Comparison of ENCODE assay signal across 8 mouse cellular contexts in genomic region chr2:155946069-155946468, GRCm38 (mm10). TPM values are rescaled to one million over a fixed set of nuclear protein-coding genes. Genes with fewer than 3 reads are reported as not detected.
DNase-seq lines count a peak whose midpoint lies in the region; ATAC-seq and TF ChIP-seq lines count a peak whose summit lies in the region.
"Had no signal": no experiment of that assay in that cellular context is flagged by ENCODE, and none has a peak within 500 bp of the region (broad histone marks: within the 10 kb centered on the region; RNA-seq: fewer than 3 reads in every experiment).

No protein-coding gene starts in this region.

- H3K27me3 ChIP-seq in embryonic facial prominence, embryonic 11.5 days (ENCODE audit: control insufficient read depth, insufficient read depth, low read length) = no peaks in the 10 kb centered on the region
- H3K27me3 ChIP-seq in hindbrain, postnatal 0 days (ENCODE audit: insufficient read depth, low read length) = no peaks in the 10 kb centered on the region
- H3K27me3 ChIP-seq in liver, postnatal 0 days (ENCODE audit: insufficient read depth, low read length) = no peaks in the 10 kb centered on the region

- no peak overlapping the region for H3K27ac ChIP-seq in embryonic facial prominence, embryonic 11.5 days (replicated peaks; ENCODE audit: low read depth, low read length)
- H3K27ac ChIP-seq in hindbrain, postnatal 0 days = no peak overlapping the region
- no peak overlapping the region for H3K27ac ChIP-seq in liver, postnatal 0 days (ENCODE audit: low read depth)

- peaks cover 13% of the 10 kb centered on the region; the same call in 1 of the 2 replicates for H3K4me1 ChIP-seq in embryonic facial prominence, embryonic 11.5 days (ENCODE audit: control insufficient read depth, insufficient read depth, low read length)
- peaks cover 5% of the 10 kb centered on the region; the same call in 1 of the 2 replicates for H3K4me1 ChIP-seq in hindbrain, postnatal 0 days (ENCODE audit: insufficient read depth, low read length)
- peaks cover 5% of the 10 kb centered on the region; the same call in 1 of the 2 replicates for H3K4me1 ChIP-seq in liver, postnatal 0 days (ENCODE audit: insufficient read depth)

- TF ChIP-seq EP300 in liver, postnatal 0 days (IDR thresholded peaks at IDR 0.05; ENCODE audit: low read depth) = no peak

- 0 out of 2 replicates have a peak overlapping the region, but pooled peaks have one; percentile 3 for H3K9ac ChIP-seq in embryonic facial prominence, embryonic 11.5 days (replicated peaks; ENCODE audit: low read length)
- no peak overlapping the region for H3K9ac ChIP-seq in hindbrain, postnatal 0 days (replicated peaks; ENCODE audit: low read length)
- H3K9ac ChIP-seq in liver, postnatal 0 days (replicated peaks) = no peak overlapping the region
- H3K9ac ChIP-seq: liver, embryonic 15.5 days had no signal

- H3K4me3 ChIP-seq in embryonic facial prominence, embryonic 11.5 days (ENCODE audit: low read depth, low read length) = no peak overlapping the region
- H3K4me3 ChIP-seq in hindbrain, postnatal 0 days (ENCODE audit: low read length) = no peak overlapping the region
- no peak overlapping the region for H3K4me3 ChIP-seq in liver, postnatal 0 days (ENCODE audit: low read depth, low read length)
- H3K4me3 ChIP-seq: liver, embryonic 15.5 days had no signal

- no peak overlapping the region for H3K4me2 ChIP-seq in embryonic facial prominence, embryonic 11.5 days (ENCODE audit: low read depth, low read length)
- no peak overlapping the region for H3K4me2 ChIP-seq in hindbrain, postnatal 0 days (ENCODE audit: low read depth, low read length)
- H3K4me2 ChIP-seq in liver, postnatal 0 days (ENCODE audit: low read depth, low read length) = no peak overlapping the region
- H3K4me2 ChIP-seq: liver, embryonic 15.5 days had no signal

- H3K9me3 ChIP-seq in embryonic facial prominence, embryonic 11.5 days (replicated peaks; ENCODE audit: control insufficient read depth, low read length) = no peaks in the 10 kb centered on the region
- no peaks in the 10 kb centered on the region for H3K9me3 ChIP-seq in hindbrain, postnatal 0 days (ENCODE audit: low read length)
- H3K9me3 ChIP-seq in liver, postnatal 0 days (ENCODE audit: low read length) = no peaks in the 10 kb centered on the region
- H3K9me3 ChIP-seq: liver, embryonic 15.5 days had no signal

- peak; percentile 73 for DNase-seq in ovary, postnatal 36 days (ENCODE audit: low spot score)
- no peak for DNase-seq in ovary, postnatal 10 days (ENCODE audit: low spot score)
- DNase-seq in adrenal gland, postnatal 10 days = peak; percentile 91
- peak; percentile 86 for DNase-seq in embryonic facial prominence, embryonic 11.5 days (ENCODE audit: low spot score)
- peak; percentile 84 for DNase-seq in hindbrain, postnatal 0 days (ENCODE audit: low spot score)
- DNase-seq in liver, postnatal 0 days = peak; percentile 86
- peak; percentile 20 to 25 for DNase-seq in right cerebral cortex, postnatal 36 days (ENCODE audit: low spot score in 2 of 2)

- peak; percentile 86 for TF ChIP-seq CTCF in hindbrain, postnatal 0 days (IDR thresholded peaks at IDR 0.05; ENCODE audit: low read depth)
- peak; percentile 89 for TF ChIP-seq CTCF in liver, postnatal 0 days (IDR thresholded peaks at IDR 0.05; ENCODE audit: low read depth)

- WGBS in embryonic facial prominence, embryonic 11.5 days = 1% methylated on average over 7 of the region's 7 CpGs
- WGBS in hindbrain, postnatal 0 days = 8% methylated on average over 7 of the region's 7 CpGs
- WGBS in liver, postnatal 0 days (ENCODE audit: insufficient replicate concordance) = 1% methylated on average over 7 of the region's 7 CpGs

- no peaks in the 10 kb centered on the region for H3K36me3 ChIP-seq in embryonic facial prominence, embryonic 11.5 days (replicated peaks; ENCODE audit: control insufficient read depth, insufficient read depth, low read depth, low read length)
- H3K36me3 ChIP-seq in hindbrain, postnatal 0 days (ENCODE audit: insufficient read depth, low read length) = no peaks in the 10 kb centered on the region
- H3K36me3 ChIP-seq in liver, postnatal 0 days (replicated peaks; ENCODE audit: insufficient read depth, low read length) = no peaks in the 10 kb centered on the region
- H3K36me3 ChIP-seq: liver, embryonic 15.5 days had no signal

- no peak; the same call in 1 of the 2 replicates for ATAC-seq in embryonic facial prominence, embryonic 11.5 days (replicated peaks; ENCODE audit: insufficient number of reproducible peaks, low FRiP score, low TSS enrichment, low read depth)
- peak; percentile 54; the same call in 1 of the 2 replicates for ATAC-seq in hindbrain, postnatal 0 days
- ATAC-seq in liver, postnatal 0 days = peak; percentile 15; the same call in 1 of the 2 replicates

RNA-seq across cellular contexts. Expression of gene Gdf5, which starts 0.9 kb away (rescaled TPM):
- 1 to 10 TPM; 1.6 to 3.5 TPM for total RNA-seq in adrenal gland, postnatal 10 days (2021)
- 3.2 TPM in 2 replicates for polyA plus RNA-seq in embryonic facial prominence, embryonic 11.5 days (2014; fragmentation: Nextera tagmentation; extraction: Ambion mirVana)
- total RNA-seq in hindbrain, postnatal 0 days (2014; rRNA removed) = 1.3 and 3.4 TPM in 2 replicates
- polyA plus RNA-seq in hindbrain, postnatal 0 days (2015; fragmentation: Nextera tagmentation; extraction: Ambion mirVana) = 0.95 and 1.3 TPM in 2 replicates
- polyA plus RNA-seq in liver, postnatal 0 days (2015; fragmentation: Nextera tagmentation; extraction: Ambion mirVana) = not detected in 2 replicates
- polyA plus RNA-seq: liver, embryonic 15.5 days had no signal

RNA-seq across cellular contexts. Expression of gene Gm15557, which starts 5.5 kb away (rescaled TPM):
- total RNA-seq in adrenal gland, postnatal 10 days (2021) = not detected
- polyA plus RNA-seq in embryonic facial prominence, embryonic 11.5 days (2014; fragmentation: Nextera tagmentation; extraction: Ambion mirVana) = not detected in 2 replicates
- not detected in 2 replicates for total RNA-seq in hindbrain, postnatal 0 days (2014; rRNA removed)
- not detected in 2 replicates for polyA plus RNA-seq in hindbrain, postnatal 0 days (2015; fragmentation: Nextera tagmentation; extraction: Ambion mirVana)
- not detected in 2 replicates for polyA plus RNA-seq in liver, postnatal 0 days (2015; fragmentation: Nextera tagmentation; extraction: Ambion mirVana)
- polyA plus RNA-seq: liver, embryonic 15.5 days had no signal

RNA-seq across cellular contexts. Expression of gene Cep250, which starts 10.2 kb away (rescaled TPM):
- 10 to 100 TPM; 12.9 to 17.0 TPM for total RNA-seq in adrenal gland, postnatal 10 days (2021)
- polyA plus RNA-seq in embryonic facial prominence, embryonic 11.5 days (2014; fragmentation: Nextera tagmentation; extraction: Ambion mirVana) = 13.4 and 14.0 TPM in 2 replicates
- 20.8 and 24.9 TPM in 2 replicates for total RNA-seq in hindbrain, postnatal 0 days (2014; rRNA removed)
- 11.9 and 13.1 TPM in 2 replicates for polyA plus RNA-seq in hindbrain, postnatal 0 days (2015; fragmentation: Nextera tagmentation; extraction: Ambion mirVana)
- polyA plus RNA-seq in liver, postnatal 0 days (2015; fragmentation: Nextera tagmentation; extraction: Ambion mirVana) = 3.1 and 5.0 TPM in 2 replicates

RNA-seq across cellular contexts. Expression of gene Uqcc1, which starts 16.0 kb away (rescaled TPM):
- 100 to 1,000 TPM; 126 to 179 TPM for total RNA-seq in adrenal gland, postnatal 10 days (2021)
- polyA plus RNA-seq in embryonic facial prominence, embryonic 11.5 days (2014; fragmentation: Nextera tagmentation; extraction: Ambion mirVana) = 85.3 and 87.7 TPM in 2 replicates
- 38.0 and 39.4 TPM in 2 replicates for total RNA-seq in hindbrain, postnatal 0 days (2014; rRNA removed)
- polyA plus RNA-seq in hindbrain, postnatal 0 days (2015; fragmentation: Nextera tagmentation; extraction: Ambion mirVana) = 55.6 and 61.4 TPM in 2 replicates
- polyA plus RNA-seq in liver, postnatal 0 days (2015; fragmentation: Nextera tagmentation; extraction: Ambion mirVana) = 29.3 and 31.7 TPM in 2 replicates
